Mouse (Mus musculus) T-helper 2 cell (primary cell): ENCODE measurements around the gene Acadm.

Experiments used
- in situ Hi-C: fragments of 300-600 bp; cut with MboI, MseI; formaldehyde crosslinking; loops from one replicate; pipeline ENCODE4 v1.15.1; 2025; ENCODE audit warnings: high pct_unique_total_duplicates

Gene Acadm

GRCm38 (mm10) chr3:153906136-153906871 lies 38.1 kb downstream of the Acadm start, which contains the start of gene Msh4:
Gene Msh4 (minus strand): TSS chr3:153906138.
- in situ Hi-C loops, result loop anchor here (25.0 kb wide), 1 partner anchor 1694 kb away; the partner anchor contains the start of genes Dnajb4 and Fubp1

GRCm38 (mm10) chr3:153905251-153906135 lies 38.9 kb downstream of the Acadm start:
- in situ Hi-C loops, result loop anchor here (25.0 kb wide), 1 partner anchor 1693 kb away; the partner anchor contains the start of genes Dnajb4 and Fubp1

GRCm38 (mm10) chr3:153904586-153904985 lies 39.8 kb downstream of the Acadm start:
- in situ Hi-C loops, result loop anchor here (25.0 kb wide), 1 partner anchor 1692 kb away; the partner anchor contains the start of genes Dnajb4 and Fubp1

GRCm38 (mm10) chr3:153902595-153902994 lies 41.8 kb downstream of the Acadm start:
- in situ Hi-C loops, result loop anchor here (25.0 kb wide), 1 partner anchor 1690 kb away; the partner anchor contains the start of genes Dnajb4 and Fubp1

- in situ Hi-C loops, result loop anchor here (25.0 kb wide), 1 partner anchor 1690 kb away; the partner anchor contains the start of genes Dnajb4 and Fubp1
Measured at GRCm38 (mm10) chr3:153901904-153902303, 42.5 kb downstream of the Acadm start.

- in situ Hi-C loops, result no loop called here
Measured at GRCm38 (mm10) chr3:153897216-153897615, 47.2 kb downstream of the Acadm start.

- in situ Hi-C loops, result no loop called here
Measured at GRCm38 (mm10) chr3:153895454-153895853, 49.0 kb downstream of the Acadm start.

GRCm38 (mm10) chr3:153889188-153889781 lies 55.1 kb downstream of the Acadm start:
- in situ Hi-C loops, result no loop called here

GRCm38 (mm10) chr3:153888141-153888540 lies 56.3 kb downstream of the Acadm start:
- in situ Hi-C loops, result no loop called here

- in situ Hi-C loops, result no loop called here
Measured at GRCm38 (mm10) chr3:153886296-153886695, 58.1 kb downstream of the Acadm start.
